Mouse (Mus musculus) intestine, postnatal 0 days (tissue): ENCODE measurements around the gene Dgcr8. TPM values are rescaled to one million over a fixed set of nuclear protein-coding genes. Genes with fewer than 3 reads are reported as not detected.
"Not testable (repeated sequence)": the region's sequence is repeated elsewhere in the genome, so short reads cannot be mapped to it uniquely, and the experiment has no call there.

Source experiments
- ATAC-seq: fragments of 200-750 bp; cut with Nextera tagmentation; 2 replicates; pipeline ENCODE4 v1.8.0; 2017; ENCODE audit warnings: mild to moderate bottlenecking, moderate TSS enrichment, moderate library complexity
- H3K27ac ChIP-seq: fragments of 300-500 bp; sonication (generic); 2 replicates; pipeline ENCODE4 v1.5.1; 2014; ENCODE audit warnings: mild to moderate bottlenecking, low read depth, low read length, moderate library complexity
- H3K27me3 ChIP-seq: fragments of 300-500 bp; sonication (generic); replicated peaks from 2 replicates; pipeline ENCODE4 v1.6.1; 2014; ENCODE audit warnings: low read length, mixed read lengths; ENCODE audit not compliant: control insufficient read depth, insufficient read depth
- H3K36me3 ChIP-seq: fragments of 300-500 bp; sonication (generic); 2 replicates; pipeline ENCODE4 v1.6.1; 2014; ENCODE audit warnings: mild to moderate bottlenecking, moderate library complexity; ENCODE audit not compliant: control insufficient read depth, insufficient read depth
- H3K4me1 ChIP-seq: fragments of 300-500 bp; sonication (generic); replicated peaks from 2 replicates; pipeline ENCODE4 v1.6.1; 2014; ENCODE audit warnings: antibody characterized with exemption, low read length, mixed read lengths; ENCODE audit not compliant: control insufficient read depth, insufficient read depth
- H3K4me2 ChIP-seq: fragments of 300-500 bp; sonication (generic); replicated peaks from 2 replicates; pipeline ENCODE4 v1.6.1; 2014; ENCODE audit warnings: low read depth, mild to moderate bottlenecking, moderate library complexity
- H3K4me3 ChIP-seq: fragments of 300-500 bp; sonication (generic); 2 replicates; pipeline ENCODE4 v1.5.1; 2014; ENCODE audit warnings: low read depth, low read length
- H3K9ac ChIP-seq: fragments of 300-500 bp; sonication (generic); 2 replicates; pipeline ENCODE4 v1.6.1; 2014; ENCODE audit warnings: mild to moderate bottlenecking, low read depth, low read length
- H3K9me3 ChIP-seq: fragments of 300-500 bp; sonication (generic); 2 replicates; pipeline ENCODE4 v1.6.1; 2016; ENCODE audit warnings: mixed run types; ENCODE audit not compliant: control insufficient read depth
- CTCF ChIP-seq: sonication (generic); IDR thresholded peaks from 2 replicates; pipeline ENCODE4 v1.5.1; 2016; ENCODE audit warnings: low read depth, mild to moderate bottlenecking, control low read depth, antibody characterized with exemption, moderate library complexity
- WGBS: fragments of 180-500 bp; shearing (Covaris S2); extraction: QIAGEN DNeasy Blood & Tissue Kit; methylation state at CpG from one replicate; pipeline ENCODE4 v1.1.7; 2014; 5-methylcytosine and 5-hydroxymethylcytosine counted together
- polyA plus RNA-seq: library from polyadenylated mRNA; unstranded; fragments of >200 nt; fragmentation: Nextera tagmentation; extraction: Ambion mirVana; gene quantifications from 2 replicates; pipeline ENCODE4 v1.2.1, GENCODE M21; 2015

Dgcr8 gene
- polyA plus RNA-seq, 1 experiment from 2014 or later: 7.1 TPM

DNA sequence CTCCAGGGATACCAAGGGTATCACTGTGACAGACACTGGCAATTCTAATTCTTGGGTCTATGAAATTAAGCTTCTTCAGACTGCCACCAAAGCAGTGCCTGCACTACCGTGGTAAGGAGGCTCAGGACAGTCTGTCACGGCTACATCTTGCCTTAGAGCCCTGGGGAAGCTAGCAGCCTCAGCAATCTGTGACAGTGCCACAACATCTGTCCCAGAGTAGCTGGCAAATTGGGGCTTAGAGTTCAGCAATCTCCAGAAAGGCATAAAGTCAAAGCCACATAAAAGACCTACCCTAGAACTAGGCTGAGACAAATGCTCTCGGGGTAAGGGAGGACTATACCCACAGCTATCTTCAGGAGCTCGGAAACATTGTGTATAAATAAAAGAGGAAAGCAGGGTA lies 36.7 kb upstream of the Dgcr8 start:
- 79% methylated on average over 4 of the region's 4 CpGs for WGBS
- no peak for ATAC-seq

DNA sequence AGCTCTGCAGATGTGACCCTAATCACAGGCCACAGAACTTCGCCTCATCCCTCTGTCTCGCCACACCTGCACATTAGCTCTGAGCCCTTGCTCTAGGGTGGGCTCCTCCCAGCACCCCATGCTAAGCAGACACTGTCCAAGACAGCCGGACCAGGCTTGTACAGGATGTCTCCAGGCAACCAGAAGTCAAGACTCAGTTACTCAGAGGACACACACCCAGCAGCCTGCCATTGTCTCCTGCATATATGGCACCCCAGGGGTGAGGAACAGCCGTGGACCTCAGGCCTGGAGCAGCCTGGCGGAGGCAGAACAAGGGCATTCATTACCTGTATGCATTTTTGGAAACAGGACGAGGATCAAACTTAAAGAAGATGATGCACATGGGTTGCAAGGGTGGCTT lies 35.0 kb upstream of the Dgcr8 start:
- Histone ChIP-seq H3K27ac (no peak overlapping the region), H3K9me3 (no peaks in the 10 kb centered on the region), H3K9ac (no peak overlapping the region), H3K4me1 (no peaks in the 10 kb centered on the region), H3K27me3 (no peaks in the 10 kb centered on the region), H3K36me3 (peaks cover 35% of the 10 kb centered on the region; the same call in 1 of the 2 replicates), H3K4me2 (no peak overlapping the region), H3K4me3 (no peak overlapping the region)
- TF ChIP-seq CTCF: no peak
- ATAC-seq: no peak
- 91% methylated on average over 6 of the region's 6 CpGs for WGBS

More for the DNA sequence above, 36.7 kb upstream of the Dgcr8 start:
- H3K27me3 ChIP-seq: no peaks in the 10 kb centered on the region
- H3K36me3 ChIP-seq: peaks cover 35% of the 10 kb centered on the region; the same call in 1 of the 2 replicates
- H3K9ac ChIP-seq: no peak overlapping the region
- no peaks in the 10 kb centered on the region for H3K4me1 ChIP-seq
- H3K27ac ChIP-seq: no peak overlapping the region
- H3K9me3 ChIP-seq: no peaks in the 10 kb centered on the region
- TF ChIP-seq CTCF: no peak
- no peak overlapping the region for H3K4me2 ChIP-seq
- H3K4me3 ChIP-seq: no peak overlapping the region

DNA sequence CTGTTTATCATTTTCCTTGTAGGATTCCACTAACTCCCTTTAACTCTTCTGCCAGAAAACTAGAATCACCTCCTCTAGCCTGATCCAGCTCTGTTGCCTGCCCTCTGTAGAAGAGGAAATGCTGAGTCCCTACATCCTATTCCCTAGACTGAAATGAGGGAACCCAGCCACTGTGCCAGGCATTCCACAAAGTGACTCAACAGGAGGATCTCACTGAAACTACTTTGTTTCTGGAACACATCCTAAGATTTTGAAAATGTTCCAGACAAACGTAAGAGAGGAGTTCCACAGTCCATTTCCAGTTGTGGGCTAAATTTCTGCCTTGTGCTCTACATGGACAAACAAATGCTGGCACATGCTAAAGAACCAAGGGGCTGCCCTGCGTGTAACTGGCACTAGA lies 34.4 kb upstream of the Dgcr8 start:
- H3K9ac ChIP-seq: no peak overlapping the region
- H3K36me3 ChIP-seq: peaks cover 35% of the 10 kb centered on the region; the same call in 1 of the 2 replicates
- no peak for TF ChIP-seq CTCF
- no peak for ATAC-seq
- no peaks in the 10 kb centered on the region for H3K27me3 ChIP-seq
- H3K27ac ChIP-seq: no peak overlapping the region
- H3K9me3 ChIP-seq: no peaks in the 10 kb centered on the region
- H3K4me1 ChIP-seq: no peaks in the 10 kb centered on the region
- 79% methylated on average over 2 of the region's 2 CpGs for WGBS
- no peak overlapping the region for H3K4me3 ChIP-seq
- H3K4me2 ChIP-seq: no peak overlapping the region

DNA sequence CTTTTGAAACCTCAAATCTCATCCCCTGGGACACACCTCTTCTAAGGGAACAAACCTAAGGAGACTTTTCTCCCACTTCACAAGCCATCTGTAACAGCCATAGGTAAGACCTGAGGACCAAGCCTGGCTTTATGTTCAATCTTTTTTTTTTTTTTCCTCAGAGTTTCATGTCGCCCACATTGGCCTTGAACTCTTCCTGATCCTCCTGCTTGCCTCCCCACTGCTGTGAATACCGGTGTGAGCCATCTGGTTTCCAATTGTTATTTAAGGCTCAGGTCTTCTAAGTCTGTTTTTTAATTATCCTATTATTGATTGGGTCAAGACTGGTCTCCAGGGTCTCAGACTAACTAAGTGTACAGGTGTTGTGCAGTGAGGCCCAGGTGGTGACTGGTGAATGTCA lies 32.4 kb upstream of the Dgcr8 start:
- Histone ChIP-seq H3K4me3 (no peak overlapping the region), H3K9ac (no peak overlapping the region), H3K4me2 (no peak overlapping the region), H3K36me3 (peaks cover 26% of the 10 kb centered on the region; the same call in 1 of the 2 replicates), H3K27ac (no peak overlapping the region), H3K9me3 (no peaks in the 10 kb centered on the region), H3K4me1 (no peaks in the 10 kb centered on the region), H3K27me3 (no peaks in the 10 kb centered on the region)
- 63% methylated on average over 2 of the region's 2 CpGs for WGBS
- TF ChIP-seq CTCF: no peak
- ATAC-seq: no peak

DNA sequence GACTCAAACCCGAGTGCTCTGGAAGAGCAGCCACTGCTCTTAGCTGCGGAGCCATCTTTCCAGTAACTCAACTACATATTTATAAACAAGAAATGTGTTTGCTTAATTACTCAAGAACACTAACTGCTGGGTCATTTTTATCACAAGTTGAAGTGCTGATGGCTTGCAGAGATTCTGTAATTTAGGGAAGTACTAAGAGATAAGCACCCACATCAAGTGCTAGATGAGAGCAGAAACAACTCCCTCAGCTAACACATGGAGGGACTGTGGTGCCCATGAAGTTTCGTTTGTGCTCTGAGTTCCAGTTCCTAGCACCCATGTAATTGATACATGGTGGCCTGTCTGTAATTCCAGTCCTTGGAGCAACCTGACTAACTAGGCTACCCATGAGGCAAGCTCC lies 29.9 kb upstream of the Dgcr8 start:
- WGBS: 72% methylated on average over 3 of the region's 3 CpGs
- TF ChIP-seq CTCF: no peak
- Histone ChIP-seq H3K36me3 (peaks cover 20% of the 10 kb centered on the region; the same call in 1 of the 2 replicates), H3K9ac (no peak overlapping the region), H3K27ac (no peak overlapping the region), H3K4me1 (no peaks in the 10 kb centered on the region), H3K27me3 (no peaks in the 10 kb centered on the region), H3K4me2 (no peak overlapping the region), H3K9me3 (no peaks in the 10 kb centered on the region), H3K4me3 (no peak overlapping the region)
- ATAC-seq: no peak

DNA sequence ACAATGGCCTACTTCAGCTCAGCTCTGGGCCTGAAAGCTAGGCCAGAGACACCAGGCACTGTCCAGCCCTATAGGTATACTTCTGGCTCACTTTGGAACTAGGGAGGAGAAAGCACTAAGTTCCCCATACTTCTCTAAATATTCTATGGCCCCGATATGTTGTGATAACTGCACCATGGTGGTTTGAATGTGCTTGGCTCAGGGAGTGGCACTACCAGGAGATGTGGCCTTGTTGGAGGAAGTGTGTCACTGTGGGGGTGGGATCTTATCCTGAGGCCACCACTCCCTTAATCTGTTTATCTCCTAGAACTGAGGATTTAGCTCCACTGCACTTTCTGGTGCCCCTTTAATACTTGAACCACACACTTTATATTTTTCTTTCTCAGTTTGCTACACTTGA lies 19.1 kb upstream of the Dgcr8 start:
- no peak overlapping the region for H3K9ac ChIP-seq
- no peak overlapping the region for H3K4me2 ChIP-seq
- H3K36me3 ChIP-seq: peaks cover 54% of the 10 kb centered on the region
- H3K4me1 ChIP-seq: no peaks in the 10 kb centered on the region
- no peak overlapping the region for H3K4me3 ChIP-seq
- no peak for ATAC-seq
- H3K27ac ChIP-seq: no peak overlapping the region
- no peaks in the 10 kb centered on the region for H3K27me3 ChIP-seq
- no peaks in the 10 kb centered on the region for H3K9me3 ChIP-seq
- no peak for TF ChIP-seq CTCF
- WGBS: 79% methylated on average over 1 of the region's 1 CpGs

- H3K9me3 ChIP-seq, H3K4me1 ChIP-seq, ATAC-seq, H3K27ac ChIP-seq, H3K27me3 ChIP-seq, H3K36me3 ChIP-seq: not testable (repeated sequence)
- Histone ChIP-seq H3K9ac (peak overlapping the region; percentile 88; the same call in 1 of the 2 replicates), H3K4me3 (peak overlapping the region; percentile 75), H3K4me2 (peak overlapping the region; percentile 83)
- 6% methylated on average over 8 of the region's 10 CpGs for WGBS
Measured at GRCm38 (mm10) chr16:18289614-18290013, 568 bp upstream of the Dgcr8 start.
